Mouse (Mus musculus) bone marrow, adult 2 months (tissue): Measurements from ENCODE around the gene Ttll1.

Experiments used
- CTCF ChIP-seq: fragments of 200-500 bp; IDR thresholded peaks from 2 replicates; pipeline ENCODE4 v1.5.1; 2011; ENCODE audit warnings: low read length, control low read depth; ENCODE audit not compliant: control insufficient read depth, insufficient read depth
- POLR2A ChIP-seq: fragments of 200-500 bp; IDR thresholded peaks from 2 replicates; pipeline ENCODE4 v1.6.1; 2011; ENCODE audit warnings: low read depth, mild to moderate bottlenecking, control low read depth, low read length, borderline replicate concordance; ENCODE audit not compliant: control insufficient read depth

DNA sequence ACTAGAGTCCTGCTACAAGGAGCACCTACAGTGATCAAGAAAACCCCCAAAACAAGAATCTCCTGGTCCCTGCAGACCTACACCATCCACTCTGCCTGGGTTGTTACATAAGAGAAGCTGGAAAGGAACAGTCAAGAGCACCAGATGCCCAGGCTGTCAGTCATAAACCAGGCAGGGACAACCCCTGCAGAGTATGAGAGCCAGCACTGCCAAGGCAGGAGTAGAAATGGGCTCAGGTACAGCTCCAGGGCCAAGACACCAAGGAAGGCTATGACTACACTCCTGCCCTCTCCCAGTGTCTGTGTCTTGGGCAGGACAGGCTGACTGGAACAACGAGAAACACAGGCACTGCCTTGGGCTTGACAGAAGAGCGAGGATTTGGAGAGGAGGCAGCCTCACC, 39.4 kb upstream of the Ttll1 start:
- TF ChIP-seq CTCF (no peak), POLR2A (no peak)
